Mouse (Mus musculus): Measurements from ENCODE around the gene Sptbn4. TPM values are rescaled to one million over a fixed set of nuclear protein-coding genes. Genes with fewer than 3 reads are reported as not detected.

The Sptbn4 gene
- polyA plus RNA-seq, 1 experiment from 2014 or later = 0.57 TPM

DNA sequence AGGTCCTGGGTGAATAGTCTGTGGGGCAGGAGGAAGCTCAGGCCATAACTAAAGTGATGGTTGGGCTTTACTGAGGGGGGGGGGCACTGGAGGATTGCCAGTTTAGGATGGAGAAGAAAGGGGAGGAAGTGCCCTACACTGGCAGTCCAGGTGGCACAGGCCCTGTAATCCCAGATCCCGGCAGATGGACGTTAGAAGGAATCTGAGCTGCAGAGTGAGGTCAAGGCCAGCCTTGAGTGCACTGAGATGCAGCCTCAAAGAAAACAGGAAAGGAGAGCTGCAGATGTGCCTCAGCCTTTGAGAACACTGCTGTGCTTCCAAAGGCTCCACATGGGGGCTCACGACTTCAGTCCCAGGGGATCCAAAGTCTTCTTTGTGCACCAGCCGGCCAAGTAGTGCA lies 20.2 kb upstream of the Sptbn4 start:
- 58% methylated on average over 4 of the region's 4 CpGs for WGBS
- H3K9ac ChIP-seq (ENCODE audit: low read depth, low read length) = no peak overlapping the region
- H3K9me3 ChIP-seq (ENCODE audit: control insufficient read depth, low read length) = no peaks in the 10 kb centered on the region
- no peaks in the 10 kb centered on the region for H3K36me3 ChIP-seq (ENCODE audit: control insufficient read depth, insufficient read depth, low read length)
- DNase-seq (ENCODE audit: low spot score) = no peak
- H3K27me3 ChIP-seq (ENCODE audit: control insufficient read depth, insufficient read depth, low read length) = no peaks in the 10 kb centered on the region
- no peak overlapping the region for H3K27ac ChIP-seq (ENCODE audit: low read depth, low read length)
- no peak overlapping the region for H3K4me2 ChIP-seq (replicated peaks; ENCODE audit: low read depth, low read length)
- H3K4me3 ChIP-seq (ENCODE audit: low read depth, low read length) = no peak overlapping the region
- peaks cover 2% of the 10 kb centered on the region; the same call in 1 of the 2 replicates for H3K4me1 ChIP-seq (replicated peaks; ENCODE audit: control insufficient read depth, insufficient read depth, low read length)
- ATAC-seq (ENCODE audit: low FRiP score) = no peak

DNA sequence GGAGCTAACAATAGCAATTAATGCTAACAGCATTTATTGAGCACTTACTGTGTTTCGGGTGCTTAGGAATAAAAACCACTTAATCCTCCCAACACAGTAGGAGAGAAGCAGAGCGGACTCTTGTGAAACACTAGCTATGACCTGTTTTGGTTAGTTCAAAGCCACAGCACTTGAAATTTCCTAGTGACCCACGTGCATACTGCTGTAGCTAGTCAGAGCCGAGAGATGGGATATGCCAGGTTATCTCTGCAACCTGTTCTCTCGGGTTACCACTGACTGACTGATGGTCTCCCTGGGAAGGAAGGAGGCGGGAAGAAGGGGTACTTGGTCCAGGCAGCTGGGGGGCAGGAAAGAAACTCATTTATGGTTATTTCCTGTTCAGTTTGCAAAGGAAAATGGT lies 13.0 kb upstream of the Sptbn4 start:
- no peak overlapping the region for H3K4me2 ChIP-seq (replicated peaks; ENCODE audit: low read depth, low read length)
- DNase-seq (ENCODE audit: low spot score) (no peak), ATAC-seq (ENCODE audit: low FRiP score) (no peak)
- no peak overlapping the region for H3K4me3 ChIP-seq (ENCODE audit: low read depth, low read length)
- H3K9ac ChIP-seq (ENCODE audit: low read depth, low read length) = no peak overlapping the region
- no peak overlapping the region for H3K27ac ChIP-seq (ENCODE audit: low read depth, low read length)
- WGBS = 81% methylated on average over 6 of the region's 6 CpGs
- no peaks in the 10 kb centered on the region for H3K27me3 ChIP-seq (ENCODE audit: control insufficient read depth, insufficient read depth, low read length)
- no peaks in the 10 kb centered on the region for H3K36me3 ChIP-seq (ENCODE audit: control insufficient read depth, insufficient read depth, low read length)
- H3K9me3 ChIP-seq (ENCODE audit: control insufficient read depth, low read length) = no peaks in the 10 kb centered on the region
- no peaks in the 10 kb centered on the region for H3K4me1 ChIP-seq (replicated peaks; ENCODE audit: control insufficient read depth, insufficient read depth, low read length)

DNA sequence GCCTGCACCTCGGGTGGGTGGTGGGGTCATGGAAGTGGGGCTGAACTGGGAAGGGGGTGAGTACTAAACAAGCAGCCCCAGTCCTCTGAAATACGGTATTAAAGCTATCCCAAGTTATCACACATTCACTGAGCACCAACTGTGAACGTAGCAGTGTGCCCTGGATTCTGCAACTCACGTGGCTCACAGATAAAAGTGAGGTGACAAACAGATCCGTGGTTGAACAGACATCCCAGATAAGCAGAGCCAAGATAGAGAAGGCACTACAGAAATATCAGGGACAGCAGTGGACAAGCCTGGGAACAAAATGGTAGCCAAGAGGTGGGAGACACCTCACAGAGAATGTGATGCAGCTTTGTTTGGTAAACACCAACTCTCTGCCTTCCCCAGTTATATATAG lies 12.2 kb upstream of the Sptbn4 start:
- DNase-seq (ENCODE audit: low spot score) = no peak
- Histone ChIP-seq H3K9me3 (ENCODE audit: control insufficient read depth, low read length) (no peaks in the 10 kb centered on the region), H3K4me2 (replicated peaks; ENCODE audit: low read depth, low read length) (no peak overlapping the region), H3K36me3 (ENCODE audit: control insufficient read depth, insufficient read depth, low read length) (no peaks in the 10 kb centered on the region), H3K4me1 (replicated peaks; ENCODE audit: control insufficient read depth, insufficient read depth, low read length) (no peaks in the 10 kb centered on the region), H3K27ac (ENCODE audit: low read depth, low read length) (no peak overlapping the region), H3K9ac (ENCODE audit: low read depth, low read length) (no peak overlapping the region), H3K27me3 (ENCODE audit: control insufficient read depth, insufficient read depth, low read length) (no peaks in the 10 kb centered on the region), H3K4me3 (ENCODE audit: low read depth, low read length) (no peak overlapping the region)
- 93% methylated on average over 5 of the region's 5 CpGs for WGBS
- ATAC-seq (ENCODE audit: low FRiP score) = no peak

DNA sequence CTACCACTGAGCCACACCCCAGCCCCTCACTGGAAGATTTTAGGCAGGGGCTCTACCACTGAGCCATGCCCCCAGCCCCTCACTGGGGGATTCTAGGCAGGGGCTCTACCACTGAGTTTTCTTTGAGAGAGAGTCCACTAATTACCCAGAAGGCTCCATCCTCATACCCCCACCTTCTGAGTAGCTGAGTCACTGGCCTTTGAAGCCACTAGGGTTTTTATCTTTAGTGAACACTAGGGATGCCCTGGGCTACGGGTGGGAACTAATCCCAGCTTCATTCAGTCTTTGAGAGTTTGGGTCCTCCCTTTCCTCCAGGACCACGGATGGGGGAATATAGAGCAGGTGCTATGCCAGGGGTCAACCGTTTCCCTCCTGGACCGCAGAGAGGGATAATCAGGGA lies 11.1 kb upstream of the Sptbn4 start:
- WGBS = 90% methylated on average over 4 of the region's 4 CpGs

DNA sequence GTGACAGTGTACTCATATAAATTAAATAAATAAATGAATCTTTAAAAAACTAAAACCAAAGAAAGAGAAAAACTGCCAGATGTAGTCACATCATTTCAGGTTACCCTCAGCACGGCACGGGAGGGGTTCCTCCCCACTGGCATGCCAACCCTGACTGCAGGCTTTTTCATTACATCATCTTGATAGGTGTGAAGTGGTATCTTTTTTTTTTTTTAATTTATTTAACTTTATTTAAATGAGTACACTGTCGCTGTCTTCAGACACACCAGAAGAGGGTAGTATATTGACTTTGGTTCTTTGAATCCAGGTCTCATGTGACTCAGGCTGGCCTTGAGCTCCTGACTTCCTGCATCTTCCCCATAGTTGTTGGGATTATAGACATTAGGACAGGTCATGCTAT lies 7.8 kb upstream of the Sptbn4 start:
- no peaks in the 10 kb centered on the region for H3K36me3 ChIP-seq (ENCODE audit: control insufficient read depth, insufficient read depth, low read length)
- H3K27me3 ChIP-seq (ENCODE audit: control insufficient read depth, insufficient read depth, low read length) = no peaks in the 10 kb centered on the region
- H3K4me2 ChIP-seq (replicated peaks; ENCODE audit: low read depth, low read length) = no peak overlapping the region
- H3K4me3 ChIP-seq (ENCODE audit: low read depth, low read length) = no peak overlapping the region
- no peaks in the 10 kb centered on the region for H3K9me3 ChIP-seq (ENCODE audit: control insufficient read depth, low read length)
- no peaks in the 10 kb centered on the region for H3K4me1 ChIP-seq (replicated peaks; ENCODE audit: control insufficient read depth, insufficient read depth, low read length)
- no peak overlapping the region for H3K9ac ChIP-seq (ENCODE audit: low read depth, low read length)
- no peak overlapping the region for H3K27ac ChIP-seq (ENCODE audit: low read depth, low read length)
- 87% methylated on average over 3 of the region's 3 CpGs for WGBS
- DNase-seq (ENCODE audit: low spot score) (no peak), ATAC-seq (ENCODE audit: low FRiP score) (no peak)

More for the DNA sequence above, 11.1 kb upstream of the Sptbn4 start:
- Histone ChIP-seq H3K4me3 (ENCODE audit: low read depth, low read length) (no peak overlapping the region), H3K27ac (ENCODE audit: low read depth, low read length) (no peak overlapping the region), H3K9ac (ENCODE audit: low read depth, low read length) (no peak overlapping the region), H3K9me3 (ENCODE audit: control insufficient read depth, low read length) (no peaks in the 10 kb centered on the region), H3K4me1 (replicated peaks; ENCODE audit: control insufficient read depth, insufficient read depth, low read length) (no peaks in the 10 kb centered on the region), H3K27me3 (ENCODE audit: control insufficient read depth, insufficient read depth, low read length) (no peaks in the 10 kb centered on the region), H3K4me2 (replicated peaks; ENCODE audit: low read depth, low read length) (no peak overlapping the region), H3K36me3 (ENCODE audit: control insufficient read depth, insufficient read depth, low read length) (no peaks in the 10 kb centered on the region)
- no peak for ATAC-seq (ENCODE audit: low FRiP score)
- no peak for DNase-seq (ENCODE audit: low spot score)

DNA sequence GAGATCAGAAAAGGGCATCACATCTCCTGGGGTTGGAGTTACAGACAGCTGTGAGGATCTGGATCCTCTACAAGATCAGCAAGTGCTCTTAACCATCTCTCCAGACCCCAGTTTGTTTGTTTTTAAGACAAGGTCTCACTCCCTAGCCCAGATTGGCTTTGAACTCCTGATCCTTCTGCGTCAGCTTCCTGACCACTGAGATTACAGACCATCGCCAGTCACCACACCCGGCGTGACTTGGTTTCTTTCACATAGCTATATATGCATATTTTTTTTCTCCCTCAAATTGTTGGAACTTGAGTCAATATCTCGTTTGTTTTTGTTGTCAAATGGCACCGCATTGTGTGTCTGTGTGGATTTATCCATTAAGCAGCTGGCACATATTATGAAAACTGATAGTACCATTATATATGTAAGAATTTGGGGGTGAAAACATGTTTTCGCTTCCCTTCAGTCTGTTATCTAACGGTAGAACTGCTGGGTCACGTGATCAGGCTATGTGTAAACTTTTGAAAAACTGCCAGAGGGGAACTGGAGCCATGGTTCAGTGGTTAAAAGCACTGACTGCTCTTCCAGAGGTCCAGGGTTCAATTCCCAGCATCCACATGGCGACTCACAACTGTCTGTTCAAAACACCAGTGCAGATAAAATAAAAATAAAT lies 7.1 kb upstream of the Sptbn4 start:
- WGBS = 82% methylated on average over 10 of the region's 10 CpGs
- H3K9me3 ChIP-seq (ENCODE audit: control insufficient read depth, low read length) = no peaks in the 10 kb centered on the region
- no peak overlapping the region for H3K4me2 ChIP-seq (replicated peaks; ENCODE audit: low read depth, low read length)
- DNase-seq (ENCODE audit: low spot score) (no peak), ATAC-seq (ENCODE audit: low FRiP score) (no peak)
- no peak overlapping the region for H3K9ac ChIP-seq (ENCODE audit: low read depth, low read length)
- H3K4me1 ChIP-seq (replicated peaks; ENCODE audit: control insufficient read depth, insufficient read depth, low read length) = no peaks in the 10 kb centered on the region
- no peak overlapping the region for H3K4me3 ChIP-seq (ENCODE audit: low read depth, low read length)
- no peaks in the 10 kb centered on the region for H3K27me3 ChIP-seq (ENCODE audit: control insufficient read depth, insufficient read depth, low read length)
- no peak overlapping the region for H3K27ac ChIP-seq (ENCODE audit: low read depth, low read length)
- no peaks in the 10 kb centered on the region for H3K36me3 ChIP-seq (ENCODE audit: control insufficient read depth, insufficient read depth, low read length)

DNA sequence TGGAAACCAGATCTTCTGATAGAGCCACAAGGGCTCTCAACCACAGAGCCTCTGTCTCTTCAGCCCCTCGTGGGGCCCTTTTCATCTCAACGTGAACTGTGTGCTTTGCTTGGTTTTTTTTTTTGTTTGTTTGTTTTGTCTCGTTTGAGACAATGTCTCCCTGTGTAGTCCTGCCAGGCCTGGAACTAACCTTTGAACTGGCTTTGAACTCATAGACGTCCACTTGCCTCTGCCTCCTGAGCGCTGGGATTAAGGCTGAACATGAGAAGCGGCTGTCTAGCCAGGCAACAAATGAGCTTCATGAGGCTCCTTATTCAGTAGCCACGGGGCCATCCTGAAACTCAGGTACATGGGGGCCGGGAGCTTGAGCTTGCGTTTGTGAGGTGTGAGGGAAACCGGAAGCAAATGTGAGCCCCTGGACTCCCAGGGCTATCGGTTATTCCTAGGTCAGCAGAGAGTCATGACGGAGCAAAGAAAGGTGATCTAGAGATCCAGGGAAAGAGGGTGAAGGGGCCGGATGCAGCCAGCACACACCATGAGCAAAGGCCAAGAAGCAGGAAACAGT lies 4.8 kb upstream of the Sptbn4 start:
- no peak for DNase-seq (ENCODE audit: low spot score)

DNA sequence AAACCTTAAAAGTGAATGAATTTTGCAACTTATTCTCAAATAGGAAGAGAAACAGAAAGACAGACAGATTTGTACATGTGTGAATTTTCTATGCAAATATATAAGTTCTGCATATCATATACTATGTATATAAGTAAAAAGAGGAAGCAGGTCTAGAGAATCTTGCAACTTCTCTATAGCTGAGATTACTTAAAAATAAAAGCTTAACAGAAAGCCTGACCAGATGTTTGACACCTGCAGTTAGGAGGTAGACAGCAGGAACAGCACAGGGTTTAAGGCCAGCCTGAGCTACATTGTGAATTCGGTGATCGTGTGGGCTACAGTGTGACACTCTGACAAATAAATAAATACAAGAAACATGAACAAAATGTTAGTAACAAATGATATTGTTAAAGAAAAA lies 3.9 kb upstream of the Sptbn4 start:
- no peak overlapping the region for H3K9ac ChIP-seq (ENCODE audit: low read depth, low read length)
- 98% methylated on average over 2 of the region's 2 CpGs for WGBS
- no peak overlapping the region for H3K4me2 ChIP-seq (replicated peaks; ENCODE audit: low read depth, low read length)
- H3K27ac ChIP-seq (ENCODE audit: low read depth, low read length) = no peak overlapping the region
- H3K9me3 ChIP-seq (ENCODE audit: control insufficient read depth, low read length) = no peaks in the 10 kb centered on the region
- ATAC-seq (ENCODE audit: low FRiP score) = no peak
- no peak for DNase-seq (ENCODE audit: low spot score)
- no peak overlapping the region for H3K4me3 ChIP-seq (ENCODE audit: low read depth, low read length)
- H3K27me3 ChIP-seq (ENCODE audit: control insufficient read depth, insufficient read depth, low read length) = peaks cover 8% of the 10 kb centered on the region
- H3K4me1 ChIP-seq (replicated peaks; ENCODE audit: control insufficient read depth, insufficient read depth, low read length) = no peaks in the 10 kb centered on the region; the same call in 1 of the 2 replicates
- H3K36me3 ChIP-seq (ENCODE audit: control insufficient read depth, insufficient read depth, low read length) = no peaks in the 10 kb centered on the region

More for the DNA sequence above, 4.8 kb upstream of the Sptbn4 start:
- H3K27me3 ChIP-seq (ENCODE audit: control insufficient read depth, insufficient read depth, low read length) = no peaks in the 10 kb centered on the region; the same call in 1 of the 2 replicates
- H3K9me3 ChIP-seq (ENCODE audit: control insufficient read depth, low read length) = no peaks in the 10 kb centered on the region
- no peak overlapping the region for H3K9ac ChIP-seq (ENCODE audit: low read depth, low read length)
- H3K36me3 ChIP-seq (ENCODE audit: control insufficient read depth, insufficient read depth, low read length) = no peaks in the 10 kb centered on the region
- 53% methylated on average over 13 of the region's 13 CpGs for WGBS
- H3K4me1 ChIP-seq (replicated peaks; ENCODE audit: control insufficient read depth, insufficient read depth, low read length) = no peaks in the 10 kb centered on the region; the same call in 1 of the 2 replicates
- ATAC-seq (ENCODE audit: low FRiP score) = no peak
- H3K27ac ChIP-seq (ENCODE audit: low read depth, low read length) = no peak overlapping the region
- H3K4me2 ChIP-seq (replicated peaks; ENCODE audit: low read depth, low read length) = no peak overlapping the region
- no peak overlapping the region for H3K4me3 ChIP-seq (ENCODE audit: low read depth, low read length)

DNA sequence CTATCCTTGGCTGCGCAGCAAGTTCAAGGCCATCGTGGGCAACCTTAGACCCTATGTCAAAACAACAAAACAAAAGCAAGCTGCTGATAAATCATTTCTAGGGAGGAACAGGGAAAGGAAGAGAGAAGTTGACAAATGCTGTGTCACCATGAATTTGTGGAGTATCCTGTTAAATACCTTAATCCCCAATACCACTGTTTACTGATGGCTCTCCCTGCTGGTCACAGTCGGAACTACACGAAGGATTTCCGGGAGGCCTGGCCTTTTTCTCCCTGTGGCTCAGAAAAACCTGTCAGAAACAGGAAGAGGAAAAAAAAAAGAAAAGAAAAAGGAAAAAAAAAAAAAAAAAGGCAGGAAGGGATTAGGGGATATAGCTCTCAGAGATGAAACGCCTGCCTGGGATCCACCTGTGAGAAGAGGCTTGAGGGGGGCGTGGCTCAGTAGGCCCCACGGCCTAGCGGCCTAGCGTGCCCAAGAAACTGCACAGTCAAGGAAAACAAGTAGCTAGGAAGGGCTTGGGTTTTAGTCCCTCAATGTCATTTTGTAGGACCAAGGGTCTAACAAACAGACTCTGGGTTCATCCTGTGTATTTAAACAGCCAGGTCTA lies 1.9 kb upstream of the Sptbn4 start:
- ATAC-seq (ENCODE audit: low FRiP score) (no peak), DNase-seq (ENCODE audit: low spot score) (peak; percentile 75)
- Histone ChIP-seq H3K9ac (ENCODE audit: low read depth, low read length) (no peak overlapping the region), H3K4me3 (ENCODE audit: low read depth, low read length) (no peak overlapping the region), H3K27me3 (ENCODE audit: control insufficient read depth, insufficient read depth, low read length) (peaks cover 18% of the 10 kb centered on the region), H3K27ac (ENCODE audit: low read depth, low read length) (no peak overlapping the region), H3K4me2 (replicated peaks; ENCODE audit: low read depth, low read length) (no peak overlapping the region), H3K36me3 (ENCODE audit: control insufficient read depth, insufficient read depth, low read length) (no peaks in the 10 kb centered on the region), H3K9me3 (ENCODE audit: control insufficient read depth, low read length) (no peaks in the 10 kb centered on the region), H3K4me1 (replicated peaks; ENCODE audit: control insufficient read depth, insufficient read depth, low read length) (no peaks in the 10 kb centered on the region; the same call in none of the 2 replicates)
- WGBS = 63% methylated on average over 10 of the region's 10 CpGs
